Mouse (Mus musculus) ES-CJ7 (cell line): ENCODE measurements around the gene Olfr180.

Experiments
- DNase-seq: peaks from one replicate; pipeline ENCODE4 v3.0.0; 2011; ENCODE audit warnings: low read depth, low spot score

The Olfr180 gene

GRCm38 (mm10) chr16:58929292-58929691, at the start of gene Olfr180:
Gene Olfr180 (minus strand): TSS chr16:58929392.
- DNase-seq = no peak

GRCm38 (mm10) chr16:58928655-58929054, 537 bp downstream of the Olfr180 start, which contains the start of gene Olfr181:
Gene Olfr181 (minus strand): TSS chr16:58928755.
- no peak for DNase-seq

GRCm38 (mm10) chr16:58891963-58892362, 37.2 kb downstream of the Olfr180 start, which contains the start of gene Olfr178:
Gene Olfr178 (minus strand): TSS chr16:58892063.
- DNase-seq = no peak

- no peak for DNase-seq
These were observed 44.8 kb downstream of the Olfr180 start for GRCm38 (mm10) chr16:58884416-58884815.

- DNase-seq = no peak
These were observed 54.5 kb downstream of the Olfr180 start, which contains the start of gene Olfr177 for GRCm38 (mm10) chr16:58874668-58875067. Gene Olfr177 (minus strand): TSS chr16:58874768.
